Mouse (Mus musculus): ENCODE results near the gene Sv2a.
A peak's percentile ranks its signal among the peaks of the same experiment; 100 is the strongest.
"Not testable (repeated sequence)": the region's sequence is repeated elsewhere in the genome, so short reads cannot be mapped to it uniquely, and the experiment has no call there.

The Sv2a gene

GRCm38 (mm10) chr3:96175251-96175650 lies 5.7 kb upstream of the Sv2a start:
- DNase-seq: no peak

GRCm38 (mm10) chr3:96178427-96178826 lies 2.5 kb upstream of the Sv2a start:
- no peak for DNase-seq

- DNase-seq: no peak
Observed at GRCm38 (mm10) chr3:96178902-96179301, 2.0 kb upstream of the Sv2a start.

GRCm38 (mm10) chr3:96179531-96179930 lies 1.4 kb upstream of the Sv2a start:
- DNase-seq: no peak

- DNase-seq: no peak
Observed at GRCm38 (mm10) chr3:96181510-96182381, 795 bp downstream of the Sv2a start.

GRCm38 (mm10) chr3:96182382-96182776 lies 1.4 kb downstream of the Sv2a start:
- DNase-seq: no peak

- DNase-seq: no peak
Observed at GRCm38 (mm10) chr3:96192977-96193376, 12.0 kb downstream of the Sv2a start.

GRCm38 (mm10) chr3:96194966-96195365 lies 14.0 kb downstream of the Sv2a start:
- no peak for DNase-seq

- DNase-seq: peak; percentile 36
Observed at GRCm38 (mm10) chr3:96195616-96196313, 14.8 kb downstream of the Sv2a start.

- no peak for DNase-seq
Observed at GRCm38 (mm10) chr3:96196437-96197128, 15.6 kb downstream of the Sv2a start.

GRCm38 (mm10) chr3:96197129-96197749 lies 16.3 kb downstream of the Sv2a start:
- peak; percentile 88 for DNase-seq

GRCm38 (mm10) chr3:96198181-96198580 lies 17.2 kb downstream of the Sv2a start:
- DNase-seq: peak; percentile 21

- not testable (repeated sequence) for DNase-seq
Observed at GRCm38 (mm10) chr3:96198601-96199251, 17.8 kb downstream of the Sv2a start.

- DNase-seq: no peak
Observed at GRCm38 (mm10) chr3:96199731-96200130, 18.8 kb downstream of the Sv2a start.

- DNase-seq: no peak
Observed at GRCm38 (mm10) chr3:96207819-96208218, 26.9 kb downstream of the Sv2a start.

GRCm38 (mm10) chr3:96209242-96209641 lies 28.3 kb downstream of the Sv2a start:
- no peak for DNase-seq

- peak; percentile 52 for DNase-seq
Observed at GRCm38 (mm10) chr3:96219191-96219641, 38.3 kb downstream of the Sv2a start.

- DNase-seq: peak; percentile 78
Observed at GRCm38 (mm10) chr3:96219661-96220130, 38.7 kb downstream of the Sv2a start, which contains the start of the genes Bola1 and Hist2h2ab. TSS of gene Bola1 (minus strand) at chr3:96219709. TSS of gene Hist2h2ab (plus strand) at chr3:96219865.

- DNase-seq: not testable (repeated sequence)
Observed at GRCm38 (mm10) chr3:96220131-96220764, 39.3 kb downstream of the Sv2a start.

- DNase-seq: peak; percentile 86
Observed at GRCm38 (mm10) chr3:96220765-96221639, 40.1 kb downstream of the Sv2a start, which contains the start of the genes Hist2h2ac and Hist2h2be. TSS of gene Hist2h2ac (minus strand) at chr3:96220880. TSS of gene Hist2h2be (plus strand) at chr3:96221119.
